Mouse (Mus musculus): ENCODE data around the gene App. TPM values are rescaled to one million over a fixed set of nuclear protein-coding genes. Genes with fewer than 3 reads are reported as not detected.

The App gene
- polyA plus RNA-seq, 1 experiment from 2014 or later: 360 TPM

GRCm38 (mm10) chr16:85143188-85143587, 30.4 kb downstream of the App start:
- Histone ChIP-seq H3K4me3 (replicated peaks; ENCODE audit: low read depth, low read length) (no peak overlapping the region), H3K4me1 (replicated peaks; ENCODE audit: insufficient read depth, low read length) (0 out of 2 replicates have a peak, but pooled peaks cover 10% of the 10 kb centered on the region), H3K4me2 (ENCODE audit: low read length) (no peak overlapping the region), H3K36me3 (ENCODE audit: insufficient read depth, low read length) (no peaks in the 10 kb centered on the region), H3K27me3 (ENCODE audit: insufficient read depth, low read length) (no peaks in the 10 kb centered on the region), H3K9me3 (replicated peaks; ENCODE audit: low read length) (no peaks in the 10 kb centered on the region), H3K9ac (ENCODE audit: low read depth, low read length) (no peak overlapping the region), H3K27ac (no peak overlapping the region)
- 49% methylated on average over 3 of the region's 3 CpGs for WGBS
- ATAC-seq (replicated peaks; ENCODE audit: low FRiP score, low read depth) (no peak), DNase-seq (ENCODE audit: low spot score) (no peak)
- no peak for TF ChIP-seq CTCF (IDR thresholded peaks at IDR 0.05; ENCODE audit: low read depth)

GRCm38 (mm10) chr16:85141404-85141803, 32.2 kb downstream of the App start:
- WGBS: 69% methylated on average over 4 of the region's 4 CpGs
- Histone ChIP-seq H3K4me2 (ENCODE audit: low read length) (no peak overlapping the region), H3K9ac (ENCODE audit: low read depth, low read length) (no peak overlapping the region), H3K4me1 (replicated peaks; ENCODE audit: insufficient read depth, low read length) (0 out of 2 replicates have a peak, but pooled peaks cover 10% of the 10 kb centered on the region), H3K4me3 (replicated peaks; ENCODE audit: low read depth, low read length) (no peak overlapping the region), H3K36me3 (ENCODE audit: insufficient read depth, low read length) (no peaks in the 10 kb centered on the region), H3K9me3 (replicated peaks; ENCODE audit: low read length) (no peaks in the 10 kb centered on the region), H3K27ac (no peak overlapping the region), H3K27me3 (ENCODE audit: insufficient read depth, low read length) (no peaks in the 10 kb centered on the region)
- ATAC-seq (replicated peaks; ENCODE audit: low FRiP score, low read depth): no peak
- no peak for DNase-seq (ENCODE audit: low spot score)
- TF ChIP-seq CTCF (IDR thresholded peaks at IDR 0.05; ENCODE audit: low read depth): no peak

GRCm38 (mm10) chr16:85139178-85139604, 34.4 kb downstream of the App start:
- WGBS: 65% methylated on average over 9 of the region's 9 CpGs
- Histone ChIP-seq H3K4me3 (replicated peaks; ENCODE audit: low read depth, low read length) (no peak overlapping the region), H3K9me3 (replicated peaks; ENCODE audit: low read length) (no peaks in the 10 kb centered on the region), H3K4me1 (replicated peaks; ENCODE audit: insufficient read depth, low read length) (peaks cover 5% of the 10 kb centered on the region; the same call in 1 of the 2 replicates), H3K4me2 (ENCODE audit: low read length) (no peak overlapping the region), H3K9ac (ENCODE audit: low read depth, low read length) (no peak overlapping the region), H3K36me3 (ENCODE audit: insufficient read depth, low read length) (no peaks in the 10 kb centered on the region), H3K27ac (no peak overlapping the region), H3K27me3 (ENCODE audit: insufficient read depth, low read length) (no peaks in the 10 kb centered on the region)
- ATAC-seq (replicated peaks; ENCODE audit: low FRiP score, low read depth) (no peak), DNase-seq (ENCODE audit: low spot score) (no peak)
- no peak for TF ChIP-seq CTCF (IDR thresholded peaks at IDR 0.05; ENCODE audit: low read depth)

GRCm38 (mm10) chr16:85137348-85137747, 36.2 kb downstream of the App start:
- Histone ChIP-seq H3K9ac (ENCODE audit: low read depth, low read length) (no peak overlapping the region), H3K36me3 (ENCODE audit: insufficient read depth, low read length) (no peaks in the 10 kb centered on the region), H3K27ac (no peak overlapping the region), H3K9me3 (replicated peaks; ENCODE audit: low read length) (no peaks in the 10 kb centered on the region), H3K4me1 (replicated peaks; ENCODE audit: insufficient read depth, low read length) (peaks cover 10% of the 10 kb centered on the region; the same call in 1 of the 2 replicates), H3K4me2 (ENCODE audit: low read length) (no peak overlapping the region), H3K27me3 (ENCODE audit: insufficient read depth, low read length) (no peaks in the 10 kb centered on the region), H3K4me3 (replicated peaks; ENCODE audit: low read depth, low read length) (no peak overlapping the region)
- TF ChIP-seq CTCF (IDR thresholded peaks at IDR 0.05; ENCODE audit: low read depth): no peak
- ATAC-seq (replicated peaks; ENCODE audit: low FRiP score, low read depth) (no peak), DNase-seq (ENCODE audit: low spot score) (no peak)
- WGBS: 57% methylated on average over 11 of the region's 11 CpGs

- Histone ChIP-seq H3K9me3 (replicated peaks; ENCODE audit: low read length) (no peaks in the 10 kb centered on the region), H3K36me3 (ENCODE audit: insufficient read depth, low read length) (no peaks in the 10 kb centered on the region), H3K27ac (no peak overlapping the region), H3K9ac (ENCODE audit: low read depth, low read length) (no peak overlapping the region), H3K4me3 (replicated peaks; ENCODE audit: low read depth, low read length) (no peak overlapping the region), H3K4me2 (ENCODE audit: low read length) (no peak overlapping the region), H3K4me1 (replicated peaks; ENCODE audit: insufficient read depth, low read length) (peaks cover 10% of the 10 kb centered on the region; the same call in 1 of the 2 replicates), H3K27me3 (ENCODE audit: insufficient read depth, low read length) (no peaks in the 10 kb centered on the region)
- 80% methylated on average over 4 of the region's 4 CpGs for WGBS
- TF ChIP-seq CTCF (IDR thresholded peaks at IDR 0.05; ENCODE audit: low read depth): no peak
- ATAC-seq (replicated peaks; ENCODE audit: low FRiP score, low read depth): no peak
- DNase-seq (ENCODE audit: low spot score): peak; percentile 73
Observed at GRCm38 (mm10) chr16:85136046-85136445, 37.5 kb downstream of the App start.

GRCm38 (mm10) chr16:85133468-85133881, 40.1 kb downstream of the App start:
- DNase-seq (ENCODE audit: low spot score) (peak; percentile 97), ATAC-seq (replicated peaks; ENCODE audit: low FRiP score, low read depth) (peak; percentile 90)
- Histone ChIP-seq H3K27ac (peak overlapping the region; percentile 95), H3K4me3 (replicated peaks; ENCODE audit: low read depth, low read length) (no peak overlapping the region), H3K36me3 (ENCODE audit: insufficient read depth, low read length) (no peaks in the 10 kb centered on the region), H3K27me3 (ENCODE audit: insufficient read depth, low read length) (no peaks in the 10 kb centered on the region), H3K9me3 (replicated peaks; ENCODE audit: low read length) (no peaks in the 10 kb centered on the region), H3K9ac (ENCODE audit: low read depth, low read length) (0 out of 2 replicates have a peak overlapping the region, but pooled peaks have one; percentile 24), H3K4me1 (replicated peaks; ENCODE audit: insufficient read depth, low read length) (peaks cover 26% of the 10 kb centered on the region), H3K4me2 (ENCODE audit: low read length) (peak overlapping the region; percentile 42)
- 18% methylated on average over 5 of the region's 5 CpGs for WGBS
- 0 out of 2 replicates have a peak, but pooled peaks have one; percentile 28 for TF ChIP-seq CTCF (IDR thresholded peaks at IDR 0.05; ENCODE audit: low read depth)

- peak; percentile 63 for DNase-seq (ENCODE audit: low spot score)
Observed at GRCm38 (mm10) chr16:85133057-85133456, 40.5 kb downstream of the App start.

More at GRCm38 (mm10) chr16:85133057-85133456, 40.5 kb downstream of the App start:
- H3K36me3 ChIP-seq (ENCODE audit: insufficient read depth, low read length): no peaks in the 10 kb centered on the region
- H3K9ac ChIP-seq (ENCODE audit: low read depth, low read length): no peak overlapping the region
- no peaks in the 10 kb centered on the region for H3K27me3 ChIP-seq (ENCODE audit: insufficient read depth, low read length)
- WGBS: 57% methylated on average over 8 of the region's 8 CpGs
- no peak for ATAC-seq (replicated peaks; ENCODE audit: low FRiP score, low read depth)
- H3K4me3 ChIP-seq (replicated peaks; ENCODE audit: low read depth, low read length): no peak overlapping the region
- no peaks in the 10 kb centered on the region for H3K9me3 ChIP-seq (replicated peaks; ENCODE audit: low read length)
- peaks cover 29% of the 10 kb centered on the region for H3K4me1 ChIP-seq (replicated peaks; ENCODE audit: insufficient read depth, low read length)
- H3K27ac ChIP-seq: peak overlapping the region; percentile 95
- H3K4me2 ChIP-seq (ENCODE audit: low read length): peak overlapping the region; percentile 42
- TF ChIP-seq CTCF (IDR thresholded peaks at IDR 0.05; ENCODE audit: low read depth): no peak

All from kidney, postnatal 0 days (tissue).